Mouse (Mus musculus) myocyte (in vitro differentiated cells): Measurements from ENCODE around the gene Sox6. TPM values are rescaled to one million over a fixed set of nuclear protein-coding genes. Genes with fewer than 3 reads are reported as not detected.
"Not testable (repeated sequence)": the region's sequence is repeated elsewhere in the genome, so short reads cannot be mapped to it uniquely, and the experiment has no call there.

Experiments
- H3K27me3 ChIP-seq: one replicate; pipeline ENCODE4 v1.6.1; 2011; ENCODE audit not compliant: control insufficient read depth, insufficient read depth, insufficient read length
- H3K36me3 ChIP-seq: one replicate; pipeline ENCODE4 v1.6.1; 2011; ENCODE audit not compliant: control insufficient read depth, insufficient read depth
- H3K4me2 ChIP-seq: one replicate; pipeline ENCODE4 v1.6.1; 2011; ENCODE audit warnings: low read depth, control low read depth
- H3K4me3 ChIP-seq: one replicate; pipeline ENCODE4 v1.5.1; 2011; ENCODE audit warnings: mild to moderate bottlenecking, control low read depth, moderate library complexity
- H3K79me2 ChIP-seq: one replicate; pipeline ENCODE4 v1.6.1; 2011; ENCODE audit not compliant: control insufficient read depth, insufficient read depth
- H3ac ChIP-seq: one replicate; pipeline ENCODE4 v1.6.1; 2011; ENCODE audit not compliant: control insufficient read depth, insufficient read length
- CEBPB ChIP-seq: IDR thresholded peaks from 2 replicates; pipeline ENCODE4 v1.6.1; 2011; ENCODE audit warnings: mild to moderate bottlenecking, moderate library complexity; ENCODE audit not compliant: poor library complexity, insufficient read depth, severe bottlenecking
- E2F4 ChIP-seq: IDR thresholded peaks from one replicate; pipeline ENCODE4 v1.6.1; 2011; ENCODE audit warnings: mild to moderate bottlenecking, control low read depth, moderate library complexity; ENCODE audit not compliant: insufficient read depth
- MAX ChIP-seq: IDR thresholded peaks from one replicate; pipeline ENCODE4 v1.6.1; 2011; ENCODE audit warnings: low read depth, mild to moderate bottlenecking, control low read depth
- MYOD1 ChIP-seq, 3 experiments: IDR thresholded peaks; one replicate each; pipeline ENCODE4 v1.6.1; 2011; ENCODE audit warnings: control low read depth in 2 of 3, low read depth in 2 of 3, mild to moderate bottlenecking in 2 of 3, moderate library complexity in 1 of 3; ENCODE audit not compliant: insufficient read length in 2 of 3, control insufficient read depth in 1 of 3
- MYOG ChIP-seq, 3 experiments: IDR thresholded peaks; one replicate each; pipeline ENCODE4 v1.6.1; 2011; ENCODE audit warnings: control low read depth in 2 of 3, low read depth in 2 of 3, mild to moderate bottlenecking in 2 of 3; ENCODE audit not compliant: insufficient read length in 2 of 3, control insufficient read depth in 1 of 3, insufficient read depth in 1 of 3
- POLR2A ChIP-seq: IDR thresholded peaks from one replicate; pipeline ENCODE4 v1.6.1; 2011; ENCODE audit warnings: low read depth, mild to moderate bottlenecking, control low read depth, moderate library complexity; ENCODE audit not compliant: insufficient read length
- POLR2AphosphoS2 ChIP-seq: IDR thresholded peaks from one replicate; pipeline ENCODE4 v1.6.1; 2011; ENCODE audit warnings: low read depth, control low read depth; ENCODE audit not compliant: insufficient read length
- REST ChIP-seq: IDR thresholded peaks from one replicate; pipeline ENCODE4 v1.6.1; 2011; ENCODE audit warnings: mild to moderate bottlenecking, control low read depth, moderate library complexity; ENCODE audit not compliant: insufficient read depth, insufficient read length
- SRF ChIP-seq: IDR thresholded peaks from one replicate; pipeline ENCODE4 v1.6.1; 2011; ENCODE audit warnings: low read depth; ENCODE audit not compliant: control insufficient read depth, insufficient read length
- TCF12 ChIP-seq: IDR thresholded peaks from one replicate; pipeline ENCODE4 v1.6.1; 2011; ENCODE audit warnings: mild to moderate bottlenecking, control low read depth; ENCODE audit not compliant: poor library complexity, insufficient read depth, severe bottlenecking
- TCF3 ChIP-seq: IDR thresholded peaks from one replicate; pipeline ENCODE4 v1.6.1; 2011; ENCODE audit warnings: low read depth, control low read depth; ENCODE audit not compliant: insufficient read length
- USF1 ChIP-seq: IDR thresholded peaks from one replicate; pipeline ENCODE4 v1.6.1; 2011; ENCODE audit warnings: low read depth, mild to moderate bottlenecking, control low read depth, moderate library complexity
- polyA plus RNA-seq: library from polyadenylated mRNA; unstranded; fragments of >200 nt; fragmentation: generic; extraction: Trizol; gene quantifications from one replicate; pipeline ENCODE4 v1.2.1, GENCODE M21; 2012; ENCODE audit warnings: missing spikeins

Sox6 gene
- polyA plus RNA-seq, 1 experiment, result 0.11 TPM

GRCm38 (mm10) chr7:115624907-115625552, 413.6 kb downstream of the Sox6 start:
- Histone ChIP-seq H3K4me2 (no peak overlapping the region), H3K27me3 (no peaks in the 10 kb centered on the region), H3K79me2 (no peaks in the 10 kb centered on the region), H3K4me3 (no peak overlapping the region), H3K36me3 (no peaks in the 10 kb centered on the region), H3ac (no peak overlapping the region)
- no peak for TF ChIP-seq CEBPB
- no peak for TF ChIP-seq SRF
- TF ChIP-seq POLR2AphosphoS2, result no peak
- TF ChIP-seq TCF3, result no peak
- TF ChIP-seq MYOD1 (IDR thresholded peaks at IDR 0.05; ENCODE audit: control insufficient read depth in 1 of 3, insufficient read length in 2 of 3, low read depth in 2 of 3), result no peak

GRCm38 (mm10) chr7:115624451-115624850, 414.1 kb downstream of the Sox6 start:
- no peaks in the 10 kb centered on the region for H3K27me3 ChIP-seq
- no peaks in the 10 kb centered on the region for H3K79me2 ChIP-seq
- no peak overlapping the region for H3K4me2 ChIP-seq
- H3ac ChIP-seq, result no peak overlapping the region
- H3K4me3 ChIP-seq, result no peak overlapping the region
- no peak for TF ChIP-seq TCF12
- no peak for TF ChIP-seq MAX
- TF ChIP-seq POLR2AphosphoS2, result no peak
- no peak for TF ChIP-seq USF1
- no peak for TF ChIP-seq E2F4
- TF ChIP-seq TCF3, result no peak
- TF ChIP-seq POLR2A, result no peak
- no peak for TF ChIP-seq MYOD1 (IDR thresholded peaks at IDR 0.05; ENCODE audit: control insufficient read depth in 1 of 3, insufficient read length in 2 of 3, low read depth in 2 of 3)
- no peak for TF ChIP-seq MYOG (IDR thresholded peaks at IDR 0.05; ENCODE audit: control insufficient read depth in 1 of 3, insufficient read depth in 1 of 3, insufficient read length in 2 of 3, low read depth in 2 of 3)
- H3K36me3 ChIP-seq, result no peaks in the 10 kb centered on the region

GRCm38 (mm10) chr7:115615697-115616237, 422.8 kb downstream of the Sox6 start:
- no peaks in the 10 kb centered on the region for H3K36me3 ChIP-seq
- no peaks in the 10 kb centered on the region for H3K27me3 ChIP-seq
- H3K79me2 ChIP-seq, result no peaks in the 10 kb centered on the region
- peak overlapping the region; percentile 45 for H3K4me2 ChIP-seq
- no peak overlapping the region for H3K4me3 ChIP-seq
- no peak overlapping the region for H3ac ChIP-seq
- TF ChIP-seq MYOG (IDR thresholded peaks at IDR 0.05; ENCODE audit: control insufficient read depth in 1 of 3, insufficient read depth in 1 of 3, insufficient read length in 2 of 3, low read depth in 2 of 3) (no peak), TCF3 (no peak), TCF12 (no peak), USF1 (no peak), POLR2AphosphoS2 (no peak), CEBPB (no peak), REST (no peak), E2F4 (no peak), POLR2A (no peak), SRF (no peak), MYOD1 (IDR thresholded peaks at IDR 0.05; ENCODE audit: control insufficient read depth in 1 of 3, insufficient read length in 2 of 3, low read depth in 2 of 3) (no peak)

GRCm38 (mm10) chr7:115607485-115607884, 431.1 kb downstream of the Sox6 start:
- Histone ChIP-seq H3K4me2 (no peak overlapping the region), H3K4me3 (no peak overlapping the region), H3K79me2 (no peaks in the 10 kb centered on the region), H3K36me3 (no peaks in the 10 kb centered on the region), H3K27me3 (no peaks in the 10 kb centered on the region), H3ac (no peak overlapping the region)
- TF ChIP-seq POLR2AphosphoS2 (no peak), SRF (no peak)

GRCm38 (mm10) chr7:115606125-115606524, 432.5 kb downstream of the Sox6 start:
- H3K4me2 ChIP-seq, H3K4me3 ChIP-seq, H3K36me3 ChIP-seq, H3K79me2 ChIP-seq, H3K27me3 ChIP-seq, H3ac ChIP-seq: not testable (repeated sequence)

- H3K79me2 ChIP-seq, result no peaks in the 10 kb centered on the region
- H3K4me2 ChIP-seq, result no peak overlapping the region
- H3K27me3 ChIP-seq, result no peaks in the 10 kb centered on the region
- H3K4me3 ChIP-seq, result no peak overlapping the region
- H3ac ChIP-seq, result no peak overlapping the region
- TF ChIP-seq MYOD1 (IDR thresholded peaks at IDR 0.05; ENCODE audit: control insufficient read depth in 1 of 3, insufficient read length in 2 of 3, low read depth in 2 of 3), result peak in 1 of 3 experiments; percentile 4
- no peak for TF ChIP-seq MYOG (IDR thresholded peaks at IDR 0.05; ENCODE audit: control insufficient read depth in 1 of 3, insufficient read depth in 1 of 3, insufficient read length in 2 of 3, low read depth in 2 of 3)
- H3K36me3 ChIP-seq, result no peaks in the 10 kb centered on the region
These were observed 433.7 kb downstream of the Sox6 start for GRCm38 (mm10) chr7:115604883-115605282.
